Mouse (Mus musculus) right cerebral cortex, postnatal 14 days (tissue): ENCODE results near the gene Trpv6.

Source experiments
- DNase-seq: peaks from one replicate; pipeline ENCODE4 v3.0.0; 2022

Gene Trpv6

DNA sequence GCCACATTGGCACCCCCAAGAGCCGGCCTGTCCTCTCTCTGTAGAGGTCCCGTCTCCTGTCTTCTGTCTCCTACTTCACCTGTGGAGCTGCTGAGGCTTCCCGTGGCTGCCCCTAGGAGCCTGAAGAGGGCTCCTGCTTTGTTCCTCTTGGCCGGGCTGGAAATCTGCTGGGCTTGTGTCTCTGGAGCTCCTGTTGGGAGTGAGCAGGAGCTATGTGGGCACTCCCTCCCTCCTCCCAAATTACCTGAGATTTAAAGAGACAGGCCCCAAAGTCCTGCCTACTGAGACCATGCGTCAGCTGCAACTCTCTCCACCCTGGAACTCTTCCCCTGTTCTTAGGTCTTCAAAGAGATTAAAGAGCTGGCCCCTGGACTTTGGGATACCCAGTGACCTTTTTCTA is at the start of gene Trpv6:
Trpv6 (minus strand) TSS at position 228 of the 400 bp plus-strand sequence.
- DNase-seq, result no peak

- no peak for DNase-seq
Observed at GRCm38 (mm10) chr6:41685596-41685995, 49.4 kb upstream of the Trpv6 start.

- DNase-seq, result no peak
Observed at GRCm38 (mm10) chr6:41684911-41685310, 48.7 kb upstream of the Trpv6 start.

GRCm38 (mm10) chr6:41684131-41684530 is 47.9 kb upstream of the Trpv6 start, which contains the start of gene Llcfc1:
TSS of gene Llcfc1 (plus strand) at chr6:41684431.
- DNase-seq, result no peak

DNA sequence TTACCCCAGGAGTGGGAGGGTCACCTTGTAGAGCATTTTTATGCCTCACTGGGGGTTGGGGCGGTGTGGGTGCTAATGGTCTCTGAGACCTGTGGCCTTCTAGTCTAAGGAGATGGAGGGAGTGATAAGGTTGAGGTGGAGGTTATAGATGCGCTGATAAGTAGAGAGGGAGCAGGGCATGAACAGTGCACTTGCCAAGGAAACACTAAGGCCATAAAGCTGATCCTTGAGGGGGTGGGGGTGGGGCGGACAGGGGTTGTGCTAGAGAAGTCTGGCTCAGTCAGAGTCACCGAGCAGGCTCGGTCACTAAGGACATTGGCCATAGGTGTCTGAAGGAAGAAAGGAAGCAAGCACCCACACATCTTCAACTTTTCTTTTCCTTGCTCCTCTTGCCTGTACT is 45.5 kb upstream of the Trpv6 start:
- DNase-seq, result no peak

DNA sequence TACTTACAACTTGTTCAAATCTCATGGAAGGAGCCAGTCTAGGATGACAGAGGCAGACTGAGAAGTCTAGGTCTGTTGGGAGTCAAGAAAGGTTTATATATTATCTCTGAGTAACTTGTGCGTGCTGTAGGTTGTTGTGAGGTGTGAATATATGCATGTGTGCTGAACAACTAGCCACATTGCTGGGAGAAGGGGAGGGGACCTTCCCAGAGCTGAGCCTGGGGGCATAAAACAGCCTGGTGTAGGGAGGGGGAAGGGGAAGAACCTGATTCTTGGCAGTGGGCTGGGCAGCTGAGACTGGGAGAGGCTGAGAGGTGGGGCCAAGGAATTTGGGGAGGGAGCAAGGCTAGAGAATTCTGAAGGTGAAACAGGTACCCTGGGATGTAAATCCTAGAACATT is 44.5 kb upstream of the Trpv6 start, which contains the start of gene Trpv5:
Trpv5 (minus strand) TSS at position 101 of the 400 bp plus-strand sequence.
- DNase-seq, result no peak

DNA sequence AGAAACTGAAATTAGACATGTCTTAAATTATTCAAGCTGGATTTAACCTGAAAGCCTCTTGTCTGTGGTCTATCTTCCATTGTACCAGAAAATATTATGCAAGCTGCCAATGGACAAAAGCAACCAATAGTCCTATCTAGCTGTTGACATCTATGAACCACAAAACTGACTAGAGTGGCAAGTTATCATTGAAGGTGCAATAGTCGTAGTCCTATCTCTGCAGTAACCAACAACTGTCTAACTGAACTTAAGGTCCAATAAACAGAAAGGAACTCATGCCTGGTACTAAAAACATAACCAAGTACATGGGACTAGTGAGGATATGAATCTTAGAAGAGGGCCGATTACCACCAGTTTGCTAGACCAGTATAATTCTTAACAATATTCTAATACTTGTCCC is 40.3 kb upstream of the Trpv6 start:
- DNase-seq, result no peak

GRCm38 (mm10) chr6:41662320-41662719 is 26.1 kb upstream of the Trpv6 start:
- DNase-seq, result no peak

DNA sequence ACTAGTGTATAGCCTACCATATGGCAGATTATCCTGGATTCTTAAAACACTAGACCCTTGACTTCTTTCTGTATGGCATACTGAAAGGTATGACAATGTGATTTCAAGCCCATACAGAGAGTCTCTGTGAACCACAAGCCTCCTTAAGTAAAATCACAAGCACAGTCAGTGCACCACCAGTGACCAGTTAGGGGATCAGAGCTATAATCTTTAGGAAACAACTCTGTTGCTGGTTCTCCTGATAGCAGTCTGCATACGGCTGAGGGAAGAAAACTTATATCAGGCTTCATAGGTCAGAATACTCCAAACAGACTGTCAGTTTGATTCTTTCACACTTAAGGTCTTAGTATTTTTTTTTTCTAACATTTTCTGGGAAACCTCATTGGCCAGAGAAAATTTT is 22.3 kb upstream of the Trpv6 start:
- DNase-seq, result no peak

DNA sequence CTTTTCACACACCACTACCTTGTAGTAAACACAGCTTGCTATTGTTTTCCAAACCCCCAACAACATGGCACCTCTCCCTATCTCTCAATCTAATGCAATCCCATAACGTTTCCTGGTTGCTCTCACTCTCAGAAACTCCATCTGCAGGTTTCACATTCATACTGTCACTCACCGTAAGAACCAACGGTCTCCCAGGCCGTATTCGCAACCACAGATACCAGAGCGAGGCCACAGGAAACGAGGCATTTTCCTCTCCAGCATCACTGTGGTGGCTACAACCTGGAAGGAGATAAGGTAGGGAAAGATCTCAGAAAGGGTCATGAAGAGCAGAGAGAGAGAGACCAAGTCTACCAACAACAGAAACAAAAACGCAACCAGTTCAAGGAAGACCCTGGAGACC is 18.4 kb upstream of the Trpv6 start:
- no peak for DNase-seq

GRCm38 (mm10) chr6:41653173-41653572 is 17.0 kb upstream of the Trpv6 start:
- DNase-seq, result no peak

DNA sequence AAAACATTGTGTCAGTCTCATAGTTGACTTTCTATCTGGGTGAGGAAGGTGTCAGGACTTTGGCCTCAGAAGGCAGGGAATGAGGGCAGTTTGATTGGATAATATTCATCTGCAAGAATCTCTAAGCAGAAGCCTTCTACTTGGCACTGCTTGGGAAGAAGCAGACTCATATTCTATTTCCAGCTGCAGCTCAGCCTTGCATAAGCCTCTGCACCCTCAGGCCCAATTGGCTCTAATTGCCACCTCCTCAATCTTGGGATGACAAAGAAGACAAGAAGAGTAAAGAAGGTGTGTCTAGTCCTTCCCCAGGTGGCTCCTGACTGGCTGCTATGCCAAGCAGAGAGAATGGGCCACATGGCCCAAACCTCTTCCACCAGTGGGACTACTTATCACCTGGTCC is 10.5 kb upstream of the Trpv6 start:
- no peak for DNase-seq

- DNase-seq, result no peak
Observed at GRCm38 (mm10) chr6:41646220-41646619, 10.0 kb upstream of the Trpv6 start.

- DNase-seq, result no peak
Observed at GRCm38 (mm10) chr6:41643227-41643626, 7.0 kb upstream of the Trpv6 start.

- DNase-seq, result no peak
Observed at GRCm38 (mm10) chr6:41642765-41643164, 6.6 kb upstream of the Trpv6 start.

GRCm38 (mm10) chr6:41641173-41641866 is 5.1 kb upstream of the Trpv6 start:
- DNase-seq, result no peak

GRCm38 (mm10) chr6:41640449-41640848 is 4.2 kb upstream of the Trpv6 start:
- DNase-seq, result no peak

GRCm38 (mm10) chr6:41637927-41638506 is 1.8 kb upstream of the Trpv6 start:
- no peak for DNase-seq

DNA sequence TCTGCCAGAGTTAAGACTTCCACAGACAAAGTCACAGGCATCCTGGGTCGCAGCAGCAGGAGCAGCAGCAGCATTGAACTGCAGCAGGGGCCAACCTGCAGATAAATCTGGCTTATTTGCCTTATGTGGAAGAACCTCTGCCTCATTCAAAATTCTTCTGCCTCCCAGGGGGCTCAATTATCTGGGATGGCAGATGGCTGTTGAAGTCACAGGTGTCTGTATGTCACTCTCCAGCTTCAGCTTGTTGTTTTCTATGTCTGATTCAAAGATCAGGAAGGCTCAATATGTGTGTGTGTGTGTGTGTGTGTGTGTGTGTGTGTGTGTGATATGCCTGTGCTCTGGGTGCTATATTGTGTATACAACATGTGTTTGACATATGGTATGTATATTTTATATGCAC is 1.2 kb upstream of the Trpv6 start:
- DNase-seq, result no peak

- no peak for DNase-seq
Observed at GRCm38 (mm10) chr6:41635211-41635610, 994 bp downstream of the Trpv6 start.

- DNase-seq, result no peak
Observed at GRCm38 (mm10) chr6:41631549-41631948, 4.7 kb downstream of the Trpv6 start.

- DNase-seq, result no peak
Observed at GRCm38 (mm10) chr6:41630791-41631190, 5.4 kb downstream of the Trpv6 start.

DNA sequence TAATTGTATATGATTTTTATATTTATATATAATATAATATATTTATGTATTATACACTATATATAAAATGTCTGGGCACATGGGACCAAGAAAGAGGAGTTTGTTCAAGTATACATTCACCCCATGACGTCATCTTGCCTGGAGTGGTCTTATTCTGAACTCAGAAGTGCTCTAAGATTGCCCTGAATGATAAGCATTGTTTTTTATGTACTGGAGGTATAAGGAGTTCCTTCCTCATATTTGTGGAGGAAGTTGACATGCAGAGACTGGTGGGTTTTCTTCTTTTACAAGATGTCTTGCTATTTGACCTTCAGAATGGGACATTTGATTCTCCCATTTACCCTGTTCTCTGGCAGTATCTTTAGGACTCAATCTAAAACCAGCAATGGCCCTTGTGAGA is 8.0 kb downstream of the Trpv6 start:
- DNase-seq, result no peak

DNA sequence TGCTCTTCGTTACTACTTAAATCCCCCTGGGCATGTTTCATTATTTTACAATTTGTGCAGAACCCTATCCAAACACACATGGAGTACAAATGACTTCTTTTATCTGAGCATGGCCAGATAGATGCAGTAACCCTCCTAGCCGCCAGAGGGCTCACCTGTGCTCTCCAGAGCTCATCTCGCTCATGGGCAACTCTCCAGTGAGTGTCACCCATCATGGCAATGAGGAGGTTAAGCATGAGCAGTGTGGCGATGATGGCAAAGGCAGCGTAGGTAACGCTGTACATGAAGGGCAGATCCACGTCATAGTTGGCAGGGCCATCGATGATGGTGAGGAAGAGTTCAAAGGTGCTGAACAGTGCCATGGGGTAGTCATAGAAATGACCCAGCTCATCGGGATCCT is 13.5 kb downstream of the Trpv6 start:
- DNase-seq, result peak; percentile 69
